Mouse (Mus musculus): ENCODE measurements around the gene D17H6S53E. TPM values are rescaled to one million over a fixed set of nuclear protein-coding genes. Genes with fewer than 3 reads are reported as not detected.

Gene D17H6S53E
- total and polyA plus RNA-seq, 3 experiments, result 7.7 to 31.3 (median 30.2) TPM

DNA sequence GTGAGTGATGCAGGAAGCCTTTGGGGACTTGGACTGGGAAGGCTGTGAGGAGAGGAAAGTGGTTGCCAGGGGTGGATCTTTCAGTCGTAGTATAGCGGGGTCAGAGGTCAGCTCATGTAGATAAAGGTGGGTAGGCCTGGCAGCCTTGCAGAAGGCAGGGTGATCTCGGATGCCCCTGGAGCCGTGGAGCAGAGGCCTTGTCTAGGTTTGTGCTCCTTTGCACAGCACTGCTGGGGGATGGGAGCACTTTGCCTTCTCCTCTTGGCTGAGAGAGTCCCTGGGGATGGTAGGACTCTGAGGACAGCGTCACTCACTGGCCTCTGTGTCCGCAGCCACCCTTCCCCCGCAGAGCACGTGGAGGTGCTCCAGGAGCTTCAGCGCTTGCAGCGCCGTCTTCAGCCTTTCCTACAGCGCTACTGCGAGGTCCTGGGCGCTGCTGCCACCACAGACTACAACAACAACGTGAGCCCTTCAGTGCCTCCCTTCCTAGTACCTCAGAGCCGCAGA lies 14.4 kb downstream of the D17H6S53E start:
- no peak for DNase-seq
- TF ChIP-seq POLR2A (IDR thresholded peaks at IDR 0.05; ENCODE audit: insufficient read depth, low read depth, low read length), result no peak
- TF ChIP-seq EP300 (IDR thresholded peaks at IDR 0.05; ENCODE audit: insufficient read depth, low read depth, low read length), result no peak
- no peak for TF ChIP-seq CTCF (IDR thresholded peaks at IDR 0.05)
- Histone ChIP-seq H3K4me3 (no peak overlapping the region), H3K79me2 (replicated peaks; ENCODE audit: control insufficient read depth, insufficient read depth, low read length) (peaks cover 6% of the 10 kb centered on the region), H3K4me1 (ENCODE audit: control insufficient read depth, insufficient read depth, low read length) (peaks cover 3% of the 10 kb centered on the region), H3K27me3 (ENCODE audit: control insufficient read depth, insufficient read depth, low read length) (no peaks in the 10 kb centered on the region), H3K27ac (no peak overlapping the region), H3K9ac (ENCODE audit: low read depth, low read length) (no peak overlapping the region), H3K36me3 (ENCODE audit: control insufficient read depth, insufficient read depth, low read length) (no peaks in the 10 kb centered on the region; the same call in 1 of the 2 replicates)
- WGBS, result 65% methylated on average over 16 of the region's 16 CpGs
- intact Hi-C loops (cut with DNase I), result no loop called here

DNA sequence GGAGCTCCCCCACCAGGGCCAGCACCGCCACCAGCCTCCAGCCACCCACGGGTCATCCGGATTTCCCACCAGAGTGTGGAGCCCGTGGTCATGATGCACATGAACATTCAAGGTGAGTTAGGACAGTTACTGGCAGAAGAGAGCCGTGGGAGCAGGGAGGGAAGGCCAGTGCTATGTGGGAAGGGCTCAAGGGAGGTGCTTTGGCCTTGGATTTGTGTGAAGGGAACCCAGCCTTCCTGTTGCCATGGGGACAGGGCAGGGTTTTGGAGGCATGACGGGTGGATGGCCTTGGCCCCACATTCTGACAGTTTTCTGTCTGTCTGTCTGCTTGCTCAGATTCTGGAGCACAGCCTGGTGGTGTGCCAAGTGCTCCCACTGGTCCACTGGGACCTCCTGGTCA lies 15.8 kb downstream of the D17H6S53E start:
- intact Hi-C loops (cut with DNase I), result loop anchor here (1.0 kb wide), 1 partner anchor 10 kb away; no protein-coding TSS in a partner anchor
- TF ChIP-seq POLR2A (IDR thresholded peaks at IDR 0.05; ENCODE audit: insufficient read depth, low read depth, low read length) (no peak), CTCF (IDR thresholded peaks at IDR 0.05) (no peak), EP300 (IDR thresholded peaks at IDR 0.05; ENCODE audit: insufficient read depth, low read depth, low read length) (no peak)

DNA sequence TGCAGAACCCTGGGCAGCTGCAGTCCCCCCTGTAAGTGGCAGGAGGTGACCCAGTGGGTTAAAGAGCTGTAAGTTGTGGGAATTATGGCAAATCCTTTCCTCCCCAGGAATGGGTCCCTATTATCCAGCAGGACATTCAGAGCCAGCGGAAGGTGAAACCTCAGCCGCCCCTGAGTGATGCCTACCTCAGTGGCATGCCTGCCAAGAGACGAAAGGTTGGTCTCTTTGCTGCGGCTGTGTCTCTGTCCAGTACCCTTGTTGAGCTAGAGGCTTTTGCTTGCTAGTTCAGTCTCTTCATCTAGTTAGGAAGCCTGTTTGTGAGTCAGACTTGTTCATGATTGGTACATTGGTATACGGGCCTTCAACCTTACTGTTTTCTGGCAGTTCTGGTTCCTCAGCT lies 20.0 kb downstream of the D17H6S53E start:
- Histone ChIP-seq H3K4me3 (no peak overlapping the region), H3K27me3 (ENCODE audit: control insufficient read depth, insufficient read depth, low read length) (no peaks in the 10 kb centered on the region), H3K9ac (ENCODE audit: low read depth, low read length) (no peak overlapping the region), H3K4me1 (ENCODE audit: control insufficient read depth, insufficient read depth, low read length) (no peaks in the 10 kb centered on the region), H3K79me2 (replicated peaks; ENCODE audit: control insufficient read depth, insufficient read depth, low read length) (no peaks in the 10 kb centered on the region), H3K27ac (no peak overlapping the region), H3K36me3 (ENCODE audit: control insufficient read depth, insufficient read depth, low read length) (peaks cover 2% of the 10 kb centered on the region; the same call in 1 of the 2 replicates)
- TF ChIP-seq CTCF (IDR thresholded peaks at IDR 0.05) (no peak), EP300 (IDR thresholded peaks at IDR 0.05; ENCODE audit: insufficient read depth, low read depth, low read length) (no peak)
- WGBS, result 86% methylated on average over 5 of the region's 5 CpGs
- intact Hi-C loops (cut with DNase I), result no loop called here
- no peak for DNase-seq

More for the DNA sequence above, 15.8 kb downstream of the D17H6S53E start:
- 83% methylated on average over 6 of the region's 6 CpGs for WGBS
- no peak for DNase-seq
- Histone ChIP-seq H3K27me3 (ENCODE audit: control insufficient read depth, insufficient read depth, low read length) (no peaks in the 10 kb centered on the region), H3K79me2 (replicated peaks; ENCODE audit: control insufficient read depth, insufficient read depth, low read length) (peaks cover 4% of the 10 kb centered on the region; the same call in 1 of the 2 replicates), H3K36me3 (ENCODE audit: control insufficient read depth, insufficient read depth, low read length) (no peaks in the 10 kb centered on the region; the same call in 1 of the 2 replicates), H3K9ac (ENCODE audit: low read depth, low read length) (no peak overlapping the region), H3K27ac (no peak overlapping the region), H3K4me3 (no peak overlapping the region), H3K4me1 (ENCODE audit: control insufficient read depth, insufficient read depth, low read length) (no peaks in the 10 kb centered on the region)

DNA sequence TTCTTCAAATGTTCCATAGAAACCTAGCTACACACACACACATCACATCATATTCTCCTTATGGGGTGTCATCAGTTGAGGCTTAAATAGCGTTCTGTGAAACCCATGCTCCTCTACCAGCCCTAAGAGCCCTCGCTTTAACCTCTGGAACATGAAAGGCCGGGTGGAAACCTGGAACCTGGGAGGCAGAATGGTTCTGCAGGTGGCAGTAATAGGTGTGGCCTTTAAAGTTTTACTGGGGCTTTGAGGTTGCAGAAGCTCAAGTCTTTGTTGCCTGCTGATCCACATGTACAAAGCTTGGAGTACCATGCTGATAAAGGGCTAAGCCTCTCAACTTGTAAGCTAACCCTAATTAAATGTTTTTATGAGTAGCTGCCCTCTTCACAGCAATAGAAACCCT lies 21.2 kb downstream of the D17H6S53E start:
- no peaks in the 10 kb centered on the region for H3K4me1 ChIP-seq (ENCODE audit: control insufficient read depth, insufficient read depth, low read length)
- peaks cover 2% of the 10 kb centered on the region; the same call in 1 of the 2 replicates for H3K36me3 ChIP-seq (ENCODE audit: control insufficient read depth, insufficient read depth, low read length)
- DNase-seq, result no peak
- 67% methylated on average over 3 of the region's 3 CpGs for WGBS
- no peak overlapping the region for H3K27ac ChIP-seq
- H3K79me2 ChIP-seq (replicated peaks; ENCODE audit: control insufficient read depth, insufficient read depth, low read length), result no peaks in the 10 kb centered on the region
- TF ChIP-seq EP300 (IDR thresholded peaks at IDR 0.05; ENCODE audit: insufficient read depth, low read depth, low read length) (no peak), CTCF (IDR thresholded peaks at IDR 0.05) (no peak), POLR2A (IDR thresholded peaks at IDR 0.05; ENCODE audit: insufficient read depth, low read depth, low read length) (peak; percentile 31; the same call in 1 of the 2 replicates)
- intact Hi-C loops (cut with DNase I), result no loop called here
- no peak overlapping the region for H3K9ac ChIP-seq (ENCODE audit: low read depth, low read length)
- no peak overlapping the region for H3K4me3 ChIP-seq
- H3K27me3 ChIP-seq (ENCODE audit: control insufficient read depth, insufficient read depth, low read length), result no peaks in the 10 kb centered on the region

DNA sequence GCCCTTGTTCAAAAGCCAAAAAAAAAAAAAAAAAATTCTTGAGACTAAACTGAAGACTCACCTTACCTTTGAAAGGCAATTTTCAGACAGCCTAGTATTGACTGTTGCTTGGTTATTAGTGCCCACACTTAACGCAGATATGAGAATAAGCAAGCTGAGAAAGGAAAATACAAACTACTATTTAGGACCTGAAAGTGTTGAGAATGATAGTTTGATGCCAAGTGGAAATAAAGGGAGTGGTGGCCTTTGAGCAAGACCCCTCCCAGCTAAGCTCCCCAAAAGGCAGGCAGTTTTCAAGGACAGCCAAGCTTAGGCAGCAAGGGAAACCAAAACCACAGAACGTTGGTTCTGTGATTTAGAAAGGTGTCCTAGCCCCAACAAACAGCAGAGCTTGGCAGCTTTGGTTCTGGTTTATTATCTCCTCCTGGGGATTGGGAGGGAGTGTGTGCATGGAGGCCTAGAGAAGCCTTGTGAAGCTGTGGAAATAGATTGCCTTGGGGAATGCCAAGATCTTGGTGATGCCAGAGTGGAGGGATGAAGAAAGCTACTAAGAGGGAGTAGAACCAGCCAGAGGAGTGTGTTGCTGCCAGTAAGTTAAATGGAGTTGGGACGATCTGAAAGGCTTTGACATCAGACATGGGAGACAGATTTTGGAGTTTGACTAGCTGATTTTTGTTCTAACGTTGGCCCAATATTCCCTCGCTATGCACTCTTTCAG lies 21.9 kb downstream of the D17H6S53E start:
- Histone ChIP-seq H3K4me3 (no peak overlapping the region), H3K27ac (no peak overlapping the region), H3K36me3 (ENCODE audit: control insufficient read depth, insufficient read depth, low read length) (peaks cover 2% of the 10 kb centered on the region; the same call in 1 of the 2 replicates), H3K27me3 (ENCODE audit: control insufficient read depth, insufficient read depth, low read length) (no peaks in the 10 kb centered on the region), H3K79me2 (replicated peaks; ENCODE audit: control insufficient read depth, insufficient read depth, low read length) (no peaks in the 10 kb centered on the region), H3K9ac (ENCODE audit: low read depth, low read length) (no peak overlapping the region), H3K4me1 (ENCODE audit: control insufficient read depth, insufficient read depth, low read length) (no peaks in the 10 kb centered on the region)
- intact Hi-C loops (cut with DNase I), result no loop called here
- DNase-seq, result no peak
- peak; percentile 32; the same call in 1 of the 2 replicates for TF ChIP-seq EP300 (IDR thresholded peaks at IDR 0.05; ENCODE audit: insufficient read depth, low read depth, low read length)
- TF ChIP-seq POLR2A (IDR thresholded peaks at IDR 0.05; ENCODE audit: insufficient read depth, low read depth, low read length), result no peak
- WGBS, result 63% methylated on average over 5 of the region's 5 CpGs

DNA sequence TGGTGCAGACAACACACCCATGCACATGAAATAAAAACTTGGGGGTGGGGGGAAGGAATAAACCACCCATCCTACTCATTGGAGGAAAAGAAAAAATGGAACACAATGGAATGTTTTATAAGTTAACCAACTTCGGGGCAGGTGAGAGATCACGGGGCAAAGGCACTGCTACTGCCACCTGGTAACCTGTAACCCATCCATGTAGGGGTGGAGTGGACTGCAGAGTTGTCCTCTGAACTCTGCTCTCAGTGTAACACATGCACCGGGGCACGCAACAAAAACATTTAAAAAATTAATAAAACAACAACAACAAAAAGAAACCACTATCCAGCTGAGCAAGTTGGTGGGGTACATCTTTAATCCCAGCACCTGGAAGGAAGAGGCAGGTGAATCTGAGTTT lies 25.9 kb downstream of the D17H6S53E start:
- H3K27me3 ChIP-seq (ENCODE audit: control insufficient read depth, insufficient read depth, low read length), result no peaks in the 10 kb centered on the region
- no peak for DNase-seq
- no peaks in the 10 kb centered on the region for H3K4me1 ChIP-seq (ENCODE audit: control insufficient read depth, insufficient read depth, low read length)
- no peak overlapping the region for H3K4me3 ChIP-seq
- H3K79me2 ChIP-seq (replicated peaks; ENCODE audit: control insufficient read depth, insufficient read depth, low read length), result no peaks in the 10 kb centered on the region
- no peak overlapping the region for H3K27ac ChIP-seq
- WGBS, result 86% methylated on average over 4 of the region's 4 CpGs
- TF ChIP-seq EP300 (IDR thresholded peaks at IDR 0.05; ENCODE audit: insufficient read depth, low read depth, low read length) (no peak), CTCF (IDR thresholded peaks at IDR 0.05) (no peak), POLR2A (IDR thresholded peaks at IDR 0.05; ENCODE audit: insufficient read depth, low read depth, low read length) (no peak)
- H3K9ac ChIP-seq (ENCODE audit: low read depth, low read length), result no peak overlapping the region
- intact Hi-C loops (cut with DNase I), result loop anchor here (1.0 kb wide), 1 partner anchor 11 kb away; no protein-coding TSS in a partner anchor
- 0 out of 2 replicates have a peak, but pooled peaks cover 2% of the 10 kb centered on the region for H3K36me3 ChIP-seq (ENCODE audit: control insufficient read depth, insufficient read depth, low read length)

Measured in heart, adult 2 months (tissue).